Mouse (Mus musculus) neural tube, embryonic 11.5 days (tissue): ENCODE measurements around the gene Pde3a. TPM values are rescaled to one million over a fixed set of nuclear protein-coding genes. Genes with fewer than 3 reads are reported as not detected.

Experiments
- ATAC-seq: fragments of 200-750 bp; cut with Nextera tagmentation; 2 replicates; pipeline ENCODE4 v1.8.0; 2017; ENCODE audit warnings: moderate number of reproducible peaks, mild to moderate bottlenecking, moderate TSS enrichment, moderate library complexity; ENCODE audit not compliant: insufficient read depth, low FRiP score, low TSS enrichment
- DNase-seq: peaks from one replicate; pipeline ENCODE4 v3.0.0-alpha.2; 2015; ENCODE audit warnings: low spot score
- H3K27ac ChIP-seq: fragments of 300-500 bp; sonication (generic); 2 replicates; pipeline ENCODE4 v1.5.1; 2014; ENCODE audit warnings: low read depth, mild to moderate bottlenecking, low read length
- H3K27me3 ChIP-seq: fragments of 300-500 bp; sonication (generic); 2 replicates; pipeline ENCODE4 v1.6.1; 2014; ENCODE audit warnings: mild to moderate bottlenecking, low read length, mixed read lengths; ENCODE audit not compliant: control insufficient read depth, insufficient read depth
- H3K36me3 ChIP-seq: fragments of 300-500 bp; sonication (generic); 2 replicates; pipeline ENCODE4 v1.6.1; 2014; ENCODE audit warnings: mild to moderate bottlenecking, low read length, moderate library complexity, mixed read lengths; ENCODE audit not compliant: control insufficient read depth, insufficient read depth
- H3K4me1 ChIP-seq: fragments of 300-500 bp; sonication (generic); 2 replicates; pipeline ENCODE4 v1.6.1; 2014; ENCODE audit warnings: low read length, mixed read lengths; ENCODE audit not compliant: control insufficient read depth, insufficient read depth
- H3K4me2 ChIP-seq: fragments of 300-500 bp; sonication (generic); 2 replicates; pipeline ENCODE4 v1.6.1; 2014; ENCODE audit warnings: low read depth, mild to moderate bottlenecking, moderate library complexity
- H3K4me3 ChIP-seq: fragments of 300-500 bp; sonication (generic); 2 replicates; pipeline ENCODE4 v1.5.1; 2014; ENCODE audit warnings: low read depth, low read length
- H3K9ac ChIP-seq: fragments of 300-500 bp; sonication (generic); 2 replicates; pipeline ENCODE4 v1.6.1; 2014; ENCODE audit warnings: mild to moderate bottlenecking, low read length
- H3K9me3 ChIP-seq: fragments of 300-500 bp; sonication (generic); 2 replicates; pipeline ENCODE4 v1.6.1; 2016; ENCODE audit warnings: low read length; ENCODE audit not compliant: control insufficient read depth
- WGBS: fragments of 180-500 bp; shearing (Covaris S2); extraction: QIAGEN DNeasy Blood & Tissue Kit; methylation state at CpG from one replicate; pipeline ENCODE4 v1.1.7; 2014; 5-methylcytosine and 5-hydroxymethylcytosine counted together
- polyA plus RNA-seq: library from polyadenylated mRNA; unstranded; fragments of >200 nt; fragmentation: Nextera tagmentation; extraction: Ambion mirVana; gene quantifications from 2 replicates; pipeline ENCODE4 v1.2.1, GENCODE M21; 2014

Pde3a gene
- polyA plus RNA-seq, 1 experiment from 2014 or later = 1.4 TPM

GRCm38 (mm10) chr6:141448886-141449285 is 199.8 kb downstream of the Pde3a start:
- Histone ChIP-seq H3K9ac (no peak overlapping the region), H3K4me2 (no peak overlapping the region), H3K36me3 (no peaks in the 10 kb centered on the region), H3K27me3 (no peaks in the 10 kb centered on the region), H3K4me3 (no peak overlapping the region), H3K27ac (no peak overlapping the region), H3K4me1 (no peaks in the 10 kb centered on the region), H3K9me3 (no peaks in the 10 kb centered on the region)
- 58% methylated on average over 8 of the region's 8 CpGs for WGBS
- DNase-seq = no peak
- no peak for ATAC-seq

DNA sequence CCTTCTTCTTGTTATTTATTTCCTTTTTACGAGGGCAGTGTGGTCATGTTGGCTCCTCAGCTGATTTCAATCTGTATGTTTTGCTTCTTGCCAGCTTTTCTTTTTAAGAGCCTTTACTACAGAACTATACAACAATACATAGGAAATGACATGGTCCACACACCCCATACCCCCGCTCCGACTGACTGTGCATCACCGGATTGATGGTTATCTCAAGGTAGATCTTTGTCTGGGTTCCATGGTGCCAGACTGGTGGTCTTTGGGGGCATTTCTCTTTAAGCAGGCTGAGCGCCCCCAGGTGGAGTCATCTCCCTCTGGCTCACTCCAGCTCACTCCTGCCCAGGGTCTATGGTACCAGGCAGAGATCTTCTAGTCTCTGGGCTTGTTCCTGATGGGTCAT is 206.3 kb downstream of the Pde3a start:
- 89% methylated on average over 5 of the region's 5 CpGs for WGBS
- Histone ChIP-seq H3K4me2 (no peak overlapping the region), H3K27me3 (no peaks in the 10 kb centered on the region)

DNA sequence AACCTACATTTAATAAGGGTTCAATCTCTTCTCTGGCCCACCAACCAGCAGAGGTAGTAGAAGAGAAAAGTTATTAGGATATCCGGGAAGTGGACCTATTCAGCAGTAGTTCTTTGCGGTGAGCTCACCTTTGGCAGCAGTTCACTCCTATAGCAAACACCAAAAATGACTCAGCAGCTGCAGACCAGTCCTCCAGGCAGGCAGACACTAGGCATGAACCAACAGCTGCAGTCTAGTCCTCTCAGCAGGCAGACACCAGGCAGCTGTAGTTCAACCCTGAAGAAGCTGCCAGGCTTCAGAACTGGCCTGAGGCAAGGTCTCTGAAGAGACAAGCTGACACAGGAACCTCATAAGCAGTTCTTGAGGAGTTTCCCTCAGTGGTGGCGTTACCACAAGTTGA is 207.5 kb downstream of the Pde3a start:
- DNase-seq = no peak
- H3K27ac ChIP-seq = no peak overlapping the region
- 92% methylated on average over 3 of the region's 3 CpGs for WGBS

More for the DNA sequence above, 206.3 kb downstream of the Pde3a start:
- Histone ChIP-seq H3K4me1 (no peaks in the 10 kb centered on the region), H3K9ac (no peak overlapping the region), H3K4me3 (no peak overlapping the region), H3K27ac (no peak overlapping the region), H3K9me3 (no peaks in the 10 kb centered on the region), H3K36me3 (no peaks in the 10 kb centered on the region)
- ATAC-seq = no peak
- no peak for DNase-seq

GRCm38 (mm10) chr6:141470251-141470650 is 221.2 kb downstream of the Pde3a start:
- DNase-seq = no peak
- Histone ChIP-seq H3K4me3 (no peak overlapping the region), H3K4me1 (no peaks in the 10 kb centered on the region), H3K9ac (no peak overlapping the region), H3K4me2 (no peak overlapping the region), H3K36me3 (no peaks in the 10 kb centered on the region), H3K9me3 (no peaks in the 10 kb centered on the region), H3K27ac (no peak overlapping the region), H3K27me3 (no peaks in the 10 kb centered on the region)
- WGBS = 89% methylated on average over 2 of the region's 2 CpGs
- ATAC-seq = no peak

More for the DNA sequence above, 207.5 kb downstream of the Pde3a start:
- H3K36me3 ChIP-seq = no peaks in the 10 kb centered on the region
- no peak for ATAC-seq
- no peaks in the 10 kb centered on the region for H3K9me3 ChIP-seq
- no peak overlapping the region for H3K9ac ChIP-seq
- H3K4me3 ChIP-seq = no peak overlapping the region
- no peak overlapping the region for H3K4me2 ChIP-seq
- no peaks in the 10 kb centered on the region for H3K4me1 ChIP-seq
- H3K27me3 ChIP-seq = no peaks in the 10 kb centered on the region

DNA sequence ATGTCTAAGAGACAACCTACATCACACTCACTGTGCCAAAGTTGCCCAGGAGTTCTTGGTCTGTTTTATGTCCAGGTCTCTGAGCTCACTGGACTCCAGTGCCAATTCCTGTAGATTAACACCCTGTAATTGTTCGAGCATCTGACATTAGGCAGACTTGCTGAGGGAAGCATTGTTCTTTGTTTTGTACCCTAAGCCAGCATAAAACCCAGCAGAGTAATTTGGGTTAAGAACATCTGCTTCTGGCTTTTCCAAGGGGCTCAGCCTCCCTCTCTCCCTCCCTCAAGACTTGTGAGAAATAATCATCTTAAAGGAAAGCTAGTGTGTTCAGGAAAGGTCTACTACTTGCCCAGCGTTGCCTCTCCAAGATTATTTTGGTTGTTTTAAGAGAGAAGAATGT is 225.2 kb downstream of the Pde3a start:
- no peaks in the 10 kb centered on the region for H3K27me3 ChIP-seq
- no peak for ATAC-seq
- H3K9me3 ChIP-seq = no peaks in the 10 kb centered on the region
- no peaks in the 10 kb centered on the region for H3K4me1 ChIP-seq
- H3K4me3 ChIP-seq = no peak overlapping the region
- no peak overlapping the region for H3K4me2 ChIP-seq
- DNase-seq = no peak
- no peak overlapping the region for H3K9ac ChIP-seq
- H3K27ac ChIP-seq = no peak overlapping the region
- no peaks in the 10 kb centered on the region for H3K36me3 ChIP-seq
- WGBS = 83% methylated on average over 2 of the region's 2 CpGs

GRCm38 (mm10) chr6:141474696-141475095 is 225.6 kb downstream of the Pde3a start:
- ATAC-seq (no peak), DNase-seq (no peak)
- Histone ChIP-seq H3K9ac (no peak overlapping the region), H3K4me2 (no peak overlapping the region), H3K36me3 (no peaks in the 10 kb centered on the region), H3K27ac (no peak overlapping the region), H3K4me1 (no peaks in the 10 kb centered on the region), H3K27me3 (no peaks in the 10 kb centered on the region), H3K9me3 (no peaks in the 10 kb centered on the region), H3K4me3 (no peak overlapping the region)
- WGBS = 68% methylated on average over 3 of the region's 3 CpGs

- H3K9me3 ChIP-seq = no peaks in the 10 kb centered on the region
- 67% methylated on average over 10 of the region's 10 CpGs for WGBS
These were observed 236.4 kb downstream of the Pde3a start for GRCm38 (mm10) chr6:141485302-141486021.

GRCm38 (mm10) chr6:141487266-141487665 is 238.2 kb downstream of the Pde3a start:
- Histone ChIP-seq H3K27ac (no peak overlapping the region), H3K4me3 (no peak overlapping the region), H3K36me3 (no peaks in the 10 kb centered on the region), H3K4me1 (no peaks in the 10 kb centered on the region), H3K27me3 (no peaks in the 10 kb centered on the region), H3K9ac (no peak overlapping the region), H3K4me2 (no peak overlapping the region), H3K9me3 (no peaks in the 10 kb centered on the region)
- peak; percentile 24 for DNase-seq
- WGBS = 81% methylated on average over 7 of the region's 7 CpGs
- ATAC-seq = peak; percentile 56; the same call in 1 of the 2 replicates

More at GRCm38 (mm10) chr6:141485302-141486021, 236.4 kb downstream of the Pde3a start:
- Histone ChIP-seq H3K9ac (no peak overlapping the region), H3K4me1 (no peaks in the 10 kb centered on the region), H3K4me3 (no peak overlapping the region), H3K27ac (no peak overlapping the region), H3K36me3 (no peaks in the 10 kb centered on the region), H3K4me2 (no peak overlapping the region), H3K27me3 (no peaks in the 10 kb centered on the region)
- ATAC-seq (no peak), DNase-seq (peak; percentile 18)

DNA sequence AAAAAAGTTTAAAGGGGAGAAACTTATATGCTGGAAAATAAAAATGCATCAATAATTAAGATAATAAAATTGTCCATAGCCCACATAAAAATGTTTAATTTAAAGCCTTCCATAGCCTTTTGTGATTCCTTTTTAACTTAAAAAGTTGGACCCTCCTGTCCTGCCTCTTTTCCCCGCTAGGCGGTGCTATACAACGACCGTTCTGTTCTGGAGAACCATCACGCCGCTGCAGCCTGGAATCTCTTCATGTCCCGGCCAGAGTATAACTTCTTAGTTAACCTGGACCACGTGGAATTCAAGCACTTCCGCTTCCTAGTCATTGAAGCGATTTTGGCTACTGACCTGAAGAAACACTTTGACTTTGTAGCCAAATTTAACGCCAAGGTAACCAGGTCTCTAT is 239.6 kb downstream of the Pde3a start:
- Histone ChIP-seq H3K27me3 (no peaks in the 10 kb centered on the region), H3K4me3 (no peak overlapping the region), H3K4me2 (no peak overlapping the region), H3K9ac (no peak overlapping the region), H3K36me3 (no peaks in the 10 kb centered on the region), H3K27ac (no peak overlapping the region), H3K4me1 (no peaks in the 10 kb centered on the region), H3K9me3 (no peaks in the 10 kb centered on the region)
- 0 out of 2 replicates have a peak, but pooled peaks have one; percentile 46 for ATAC-seq
- WGBS = 16% methylated on average over 11 of the region's 11 CpGs
- peak; percentile 72 for DNase-seq
